Mouse (Mus musculus): ENCODE measurements around the gene Zfp760. TPM values are rescaled to one million over a fixed set of nuclear protein-coding genes. Genes with fewer than 3 reads are reported as not detected.
A peak's percentile ranks its signal among the peaks of the same experiment; 100 is the strongest.
"Not testable (repeated sequence)": the region's sequence is repeated elsewhere in the genome, so short reads cannot be mapped to it uniquely, and the experiment has no call there.

Gene Zfp760
- 10.7 and 12.3 TPM in 2 replicates for polyA plus RNA-seq (2015; fragmentation: Nextera tagmentation; extraction: Ambion mirVana)

DNA sequence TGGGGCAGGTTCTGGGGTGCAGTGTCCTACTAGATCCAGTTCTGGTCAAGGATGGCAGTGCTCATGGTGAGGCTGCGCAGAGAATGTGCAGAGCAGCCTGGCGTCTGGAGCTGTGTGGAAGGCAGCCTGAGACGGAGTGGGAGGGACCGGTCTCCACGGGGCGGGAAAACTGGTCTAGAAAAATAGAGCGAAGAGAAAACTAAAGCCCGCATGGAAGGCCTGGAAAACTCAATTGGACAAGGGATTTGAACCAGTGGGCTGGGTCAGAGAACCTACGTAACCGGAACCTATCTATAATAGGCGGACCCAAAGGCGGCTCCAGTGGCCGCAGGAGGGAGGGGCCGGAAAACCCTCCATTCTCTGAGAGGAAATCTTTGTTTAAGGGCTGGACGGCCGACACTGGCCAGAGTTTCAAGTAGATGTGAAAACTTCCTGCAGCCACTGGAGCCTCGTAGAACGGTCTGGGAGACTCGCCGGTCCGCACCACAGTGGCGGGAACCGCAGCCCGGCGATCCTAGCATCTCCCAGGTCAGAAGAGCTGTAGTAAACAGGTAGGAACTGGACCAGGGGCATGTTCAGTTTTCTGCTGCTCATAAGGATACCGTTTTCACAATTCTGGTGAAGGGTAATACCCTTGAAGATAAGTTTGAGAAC, at the start of gene Zfp760:
Gene Zfp760, plus strand, starts transcription at position 399 of the 654 bp plus-strand sequence.
- H3K27me3 ChIP-seq (ENCODE audit: control insufficient read depth, insufficient read depth, low read depth, low read length) = no peaks in the 10 kb centered on the region
- peaks cover 13% of the 10 kb centered on the region for H3K4me1 ChIP-seq (ENCODE audit: control insufficient read depth, insufficient read depth, low read length)
- H3K27ac ChIP-seq (ENCODE audit: low read length) = peak within 1 kb of the TSS; percentile 81
- H3K4me3 ChIP-seq (ENCODE audit: low read depth, low read length) = peak within 1 kb of the TSS; percentile 71
- peak; percentile 98 for ATAC-seq
- no peaks in the 10 kb centered on the region for H3K9me3 ChIP-seq (replicated peaks; ENCODE audit: control insufficient read depth, low read length, poor library complexity, severe bottlenecking)
- H3K36me3 ChIP-seq (ENCODE audit: control insufficient read depth, insufficient read depth, low read length) = peaks cover 8% of the 10 kb centered on the region; the same call in 1 of the 2 replicates
- 2% methylated on average over 26 of the region's 26 CpGs for WGBS
- H3K9ac ChIP-seq (ENCODE audit: low read depth, low read length) = peak within 1 kb of the TSS; percentile 77
- peak within 1 kb of the TSS; percentile 68 for H3K4me2 ChIP-seq (ENCODE audit: low read length)

GRCm38 (mm10) chr17:21678826-21679225, 28.7 kb upstream of the Zfp760 start:
- ATAC-seq; H3K4me2 ChIP-seq (ENCODE audit: low read length); H3K4me3 ChIP-seq (ENCODE audit: low read depth, low read length); H3K27ac ChIP-seq (ENCODE audit: low read length); H3K9me3 ChIP-seq (replicated peaks; ENCODE audit: control insufficient read depth, low read length, poor library complexity, severe bottlenecking); H3K4me1 ChIP-seq (ENCODE audit: control insufficient read depth, insufficient read depth, low read length); H3K9ac ChIP-seq (ENCODE audit: low read depth, low read length); H3K27me3 ChIP-seq (ENCODE audit: control insufficient read depth, insufficient read depth, low read depth, low read length); H3K36me3 ChIP-seq (ENCODE audit: control insufficient read depth, insufficient read depth, low read length): not testable (repeated sequence)
- 33% methylated on average over 1 of the region's 1 CpGs for WGBS

GRCm38 (mm10) chr17:21679273-21680018, 28.1 kb upstream of the Zfp760 start:
- Histone ChIP-seq H3K4me2 (ENCODE audit: low read length) (peak overlapping the region; percentile 45), H3K27ac (ENCODE audit: low read length) (peak overlapping the region; percentile 19), H3K27me3 (ENCODE audit: control insufficient read depth, insufficient read depth, low read depth, low read length) (no peaks in the 10 kb centered on the region), H3K4me3 (ENCODE audit: low read depth, low read length) (peak overlapping the region; percentile 48), H3K9me3 (replicated peaks; ENCODE audit: control insufficient read depth, low read length, poor library complexity, severe bottlenecking) (no peaks in the 10 kb centered on the region), H3K36me3 (ENCODE audit: control insufficient read depth, insufficient read depth, low read length) (no peaks in the 10 kb centered on the region), H3K4me1 (ENCODE audit: control insufficient read depth, insufficient read depth, low read length) (peaks cover 3% of the 10 kb centered on the region; the same call in 1 of the 2 replicates), H3K9ac (ENCODE audit: low read depth, low read length) (peak overlapping the region; percentile 10; the same call in 1 of the 2 replicates)
- 4% methylated on average over 9 of the region's 9 CpGs for WGBS
- ATAC-seq = peak; percentile 99

- ATAC-seq = peak; percentile 91
- Histone ChIP-seq H3K4me2 (ENCODE audit: low read length) (peak overlapping the region; percentile 45), H3K4me3 (ENCODE audit: low read depth, low read length) (peak overlapping the region; percentile 48), H3K9ac (ENCODE audit: low read depth, low read length) (peak overlapping the region; percentile 10; the same call in 1 of the 2 replicates), H3K27ac (ENCODE audit: low read length) (peak overlapping the region; percentile 19)
- H3K36me3 ChIP-seq (ENCODE audit: control insufficient read depth, insufficient read depth, low read length); H3K4me1 ChIP-seq (ENCODE audit: control insufficient read depth, insufficient read depth, low read length); H3K9me3 ChIP-seq (replicated peaks; ENCODE audit: control insufficient read depth, low read length, poor library complexity, severe bottlenecking); H3K27me3 ChIP-seq (ENCODE audit: control insufficient read depth, insufficient read depth, low read depth, low read length): not testable (repeated sequence)
- WGBS = 0% methylated on average over 10 of the region's 10 CpGs
Observed at GRCm38 (mm10) chr17:21680019-21680376, 27.5 kb upstream of the Zfp760 start.

GRCm38 (mm10) chr17:21691560-21691959, 16.0 kb upstream of the Zfp760 start, which contains the start of gene Gm10226:
Gene Gm10226 (plus strand): TSS chr17:21691860.
- peaks cover 17% of the 10 kb centered on the region for H3K36me3 ChIP-seq (ENCODE audit: control insufficient read depth, insufficient read depth, low read length)
- H3K9ac ChIP-seq (ENCODE audit: low read depth, low read length) = no peak within 1 kb of the TSS
- no peak within 1 kb of the TSS for H3K4me2 ChIP-seq (ENCODE audit: low read length)
- H3K4me3 ChIP-seq (ENCODE audit: low read depth, low read length) = no peak within 1 kb of the TSS
- 89% methylated on average over 3 of the region's 3 CpGs for whole genome bisulfite sequencing
- no peaks in the 10 kb centered on the region for H3K9me3 ChIP-seq (replicated peaks; ENCODE audit: control insufficient read depth, low read length, poor library complexity, severe bottlenecking)
- ATAC-seq = no peak
- no peaks in the 10 kb centered on the region for H3K27me3 ChIP-seq (ENCODE audit: control insufficient read depth, insufficient read depth, low read depth, low read length)
- H3K4me1 ChIP-seq (ENCODE audit: control insufficient read depth, insufficient read depth, low read length) = no peaks in the 10 kb centered on the region
- no peak within 1 kb of the TSS for H3K27ac ChIP-seq (ENCODE audit: low read length)

- Histone ChIP-seq H3K27me3 (ENCODE audit: control insufficient read depth, insufficient read depth, low read depth, low read length) (no peaks in the 10 kb centered on the region), H3K4me1 (ENCODE audit: control insufficient read depth, insufficient read depth, low read length) (no peaks in the 10 kb centered on the region), H3K4me3 (ENCODE audit: low read depth, low read length) (no peak overlapping the region), H3K4me2 (ENCODE audit: low read length) (no peak overlapping the region), H3K9me3 (replicated peaks; ENCODE audit: control insufficient read depth, low read length, poor library complexity, severe bottlenecking) (no peaks in the 10 kb centered on the region), H3K9ac (ENCODE audit: low read depth, low read length) (no peak overlapping the region), H3K27ac (ENCODE audit: low read length) (no peak overlapping the region), H3K36me3 (ENCODE audit: control insufficient read depth, insufficient read depth, low read length) (peaks cover 17% of the 10 kb centered on the region)
- ATAC-seq = no peak
- WGBS = 83% methylated on average over 3 of the region's 3 CpGs
Observed at GRCm38 (mm10) chr17:21693342-21693741, 14.2 kb upstream of the Zfp760 start.

- Histone ChIP-seq H3K9ac (ENCODE audit: low read depth, low read length) (no peak overlapping the region), H3K27ac (ENCODE audit: low read length) (no peak overlapping the region), H3K4me2 (ENCODE audit: low read length) (no peak overlapping the region), H3K4me1 (ENCODE audit: control insufficient read depth, insufficient read depth, low read length) (no peaks in the 10 kb centered on the region), H3K36me3 (ENCODE audit: control insufficient read depth, insufficient read depth, low read length) (peaks cover 9% of the 10 kb centered on the region), H3K4me3 (ENCODE audit: low read depth, low read length) (no peak overlapping the region), H3K9me3 (replicated peaks; ENCODE audit: control insufficient read depth, low read length, poor library complexity, severe bottlenecking) (no peaks in the 10 kb centered on the region), H3K27me3 (ENCODE audit: control insufficient read depth, insufficient read depth, low read depth, low read length) (no peaks in the 10 kb centered on the region)
- ATAC-seq = no peak
Observed at GRCm38 (mm10) chr17:21696073-21696472, 11.5 kb upstream of the Zfp760 start.

DNA sequence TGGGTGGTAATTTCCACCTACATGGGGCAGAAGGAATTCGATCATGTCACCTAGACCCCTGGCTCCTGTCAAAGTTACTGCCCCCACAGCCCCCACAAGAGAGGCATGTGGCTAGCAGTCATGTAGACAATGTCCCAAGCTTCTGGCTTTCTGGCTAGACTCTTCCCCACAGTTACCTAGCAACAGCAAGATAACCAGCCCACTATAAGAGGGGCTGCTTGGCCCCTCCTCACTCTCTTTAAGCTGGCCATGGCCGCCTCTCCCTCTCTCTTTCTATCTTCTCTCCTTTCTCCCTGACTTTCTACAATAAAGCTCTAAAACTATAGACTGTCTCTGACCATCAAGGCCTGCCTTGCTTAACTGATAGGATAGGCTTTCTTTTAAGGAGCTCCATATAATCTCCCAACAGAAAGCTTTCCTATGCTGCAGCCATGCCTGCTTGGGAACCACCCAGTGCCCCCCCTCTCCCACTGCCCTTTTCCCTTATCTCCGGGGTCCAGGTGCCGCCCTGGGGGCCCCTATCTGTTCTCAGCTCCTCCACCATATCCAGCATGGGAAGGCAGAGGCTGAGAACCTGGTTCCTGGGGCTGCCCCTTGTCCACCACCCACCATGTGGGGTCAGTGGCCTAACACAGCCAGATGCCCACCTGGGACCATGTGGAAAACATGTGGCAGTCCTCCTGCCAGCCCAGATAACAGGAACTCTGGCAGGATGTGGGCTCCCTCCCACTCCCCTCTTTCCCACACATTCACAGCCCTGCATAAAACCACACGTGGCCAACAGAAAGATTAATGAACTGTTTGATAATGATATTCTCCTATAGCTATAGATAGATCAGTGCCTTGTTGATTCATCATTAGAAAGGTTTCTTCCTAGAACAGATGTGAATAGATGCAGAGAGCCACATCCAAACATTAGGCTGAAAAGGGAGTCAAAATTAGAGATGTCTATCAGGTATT, 5.0 kb upstream of the Zfp760 start:
- no peaks in the 10 kb centered on the region for H3K9me3 ChIP-seq (replicated peaks; ENCODE audit: control insufficient read depth, low read length, poor library complexity, severe bottlenecking)
- ATAC-seq = no peak
- no peaks in the 10 kb centered on the region for H3K27me3 ChIP-seq (ENCODE audit: control insufficient read depth, insufficient read depth, low read depth, low read length)
- no peak overlapping the region for H3K4me2 ChIP-seq (ENCODE audit: low read length)
- H3K9ac ChIP-seq (ENCODE audit: low read depth, low read length) = no peak overlapping the region
- no peaks in the 10 kb centered on the region for H3K4me1 ChIP-seq (ENCODE audit: control insufficient read depth, insufficient read depth, low read length)
- no peaks in the 10 kb centered on the region for H3K36me3 ChIP-seq (ENCODE audit: control insufficient read depth, insufficient read depth, low read length)
- WGBS = 47% methylated on average over 5 of the region's 5 CpGs
- no peak overlapping the region for H3K4me3 ChIP-seq (ENCODE audit: low read depth, low read length)
- H3K27ac ChIP-seq (ENCODE audit: low read length) = no peak overlapping the region

All from midbrain, embryonic 16.5 days (tissue).